Mouse (Mus musculus) neural tube, embryonic 15.5 days (tissue): ENCODE results near the gene Rabep1. TPM values are rescaled to one million over a fixed set of nuclear protein-coding genes. Genes with fewer than 3 reads are reported as not detected.

ENCODE experiments used
- ATAC-seq: fragments of 200-750 bp; cut with Nextera tagmentation; 2 replicates; pipeline ENCODE4 v1.8.0; 2017; ENCODE audit warnings: mild to moderate bottlenecking, moderate TSS enrichment, moderate library complexity; ENCODE audit not compliant: low FRiP score
- H3K27ac ChIP-seq: fragments of 300-500 bp; sonication (generic); replicated peaks from 2 replicates; pipeline ENCODE4 v1.5.1; 2015; ENCODE audit warnings: mild to moderate bottlenecking, inconsistent platforms
- H3K27me3 ChIP-seq: fragments of 300-500 bp; sonication (generic); replicated peaks from 2 replicates; pipeline ENCODE4 v1.6.1; 2015; ENCODE audit warnings: inconsistent platforms
- H3K36me3 ChIP-seq: fragments of 300-500 bp; sonication (generic); 2 replicates; pipeline ENCODE4 v1.6.1; 2015; ENCODE audit warnings: inconsistent platforms
- H3K4me1 ChIP-seq: fragments of 300-500 bp; sonication (generic); 2 replicates; pipeline ENCODE4 v1.6.1; 2015; ENCODE audit warnings: inconsistent platforms
- H3K4me2 ChIP-seq: fragments of 300-500 bp; sonication (generic); 2 replicates; pipeline ENCODE4 v1.6.1; 2015; ENCODE audit warnings: inconsistent platforms, mild to moderate bottlenecking, moderate library complexity
- H3K4me3 ChIP-seq: fragments of 300-500 bp; sonication (generic); replicated peaks from 2 replicates; pipeline ENCODE4 v1.5.1; 2015; ENCODE audit warnings: mild to moderate bottlenecking, inconsistent platforms
- H3K9ac ChIP-seq: fragments of 300-500 bp; sonication (generic); replicated peaks from 2 replicates; pipeline ENCODE4 v1.6.1; 2015; ENCODE audit warnings: mild to moderate bottlenecking, inconsistent platforms
- H3K9me3 ChIP-seq: fragments of 300-500 bp; sonication (generic); replicated peaks from 2 replicates; pipeline ENCODE4 v1.6.1; 2016; ENCODE audit warnings: inconsistent platforms
- WGBS: fragments of 180-500 bp; shearing (Covaris S2); methylation state at CpG from one replicate; pipeline ENCODE4 v1.1.7; 2015; ENCODE audit warnings: mixed read lengths; 5-methylcytosine and 5-hydroxymethylcytosine counted together
- polyA plus RNA-seq: library from polyadenylated mRNA; unstranded; fragments of >200 nt; fragmentation: Nextera tagmentation; extraction: Ambion mirVana; gene quantifications from 2 replicates; pipeline ENCODE4 v1.2.1, GENCODE M21; 2015

The Rabep1 gene
- polyA plus RNA-seq, 1 experiment from 2014 or later, result 83.3 TPM

- no peaks in the 10 kb centered on the region for H3K36me3 ChIP-seq
- 76% methylated on average over 13 of the region's 13 CpGs for WGBS
- H3K9ac ChIP-seq, result no peak overlapping the region
- H3K9me3 ChIP-seq, result no peaks in the 10 kb centered on the region
- no peak for ATAC-seq
- H3K4me2 ChIP-seq, result no peak overlapping the region
- no peak overlapping the region for H3K4me3 ChIP-seq
- no peak overlapping the region for H3K27ac ChIP-seq
- no peaks in the 10 kb centered on the region for H3K4me1 ChIP-seq
- H3K27me3 ChIP-seq, result no peaks in the 10 kb centered on the region
These were observed 32.9 kb upstream of the Rabep1 start for GRCm38 (mm10) chr11:70811471-70812240.

- WGBS, result 81% methylated on average over 7 of the region's 7 CpGs
- no peak for ATAC-seq
- H3K4me1 ChIP-seq, result no peaks in the 10 kb centered on the region
- no peaks in the 10 kb centered on the region for H3K36me3 ChIP-seq
- H3K9ac ChIP-seq, result no peak within 1 kb of the TSS
- no peak within 1 kb of the TSS for H3K4me2 ChIP-seq
- no peaks in the 10 kb centered on the region for H3K9me3 ChIP-seq
- H3K27me3 ChIP-seq, result no peaks in the 10 kb centered on the region
- no peak within 1 kb of the TSS for H3K4me3 ChIP-seq
- no peak within 1 kb of the TSS for H3K27ac ChIP-seq
These were observed 32.2 kb upstream of the Rabep1 start, which contains the start of gene Scimp for GRCm38 (mm10) chr11:70812365-70812764. Scimp (minus strand) TSS chr11:70812586.

- Histone ChIP-seq H3K9ac (no peak overlapping the region), H3K36me3 (no peaks in the 10 kb centered on the region), H3K4me1 (no peaks in the 10 kb centered on the region), H3K4me2 (no peak overlapping the region), H3K9me3 (no peaks in the 10 kb centered on the region), H3K27ac (no peak overlapping the region), H3K4me3 (no peak overlapping the region), H3K27me3 (no peaks in the 10 kb centered on the region)
- 83% methylated on average over 8 of the region's 8 CpGs for WGBS
- ATAC-seq, result no peak
These were observed 29.5 kb upstream of the Rabep1 start for GRCm38 (mm10) chr11:70815071-70815470.

- Histone ChIP-seq H3K27ac (no peak overlapping the region), H3K27me3 (no peaks in the 10 kb centered on the region), H3K4me3 (no peak overlapping the region), H3K9me3 (no peaks in the 10 kb centered on the region), H3K4me1 (no peaks in the 10 kb centered on the region), H3K36me3 (no peaks in the 10 kb centered on the region), H3K9ac (no peak overlapping the region), H3K4me2 (no peak overlapping the region)
- no peak for ATAC-seq
- WGBS, result 30% methylated on average over 6 of the region's 6 CpGs
These were observed 29.0 kb upstream of the Rabep1 start for GRCm38 (mm10) chr11:70815498-70816078.

GRCm38 (mm10) chr11:70816770-70817169 is 27.8 kb upstream of the Rabep1 start:
- no peak overlapping the region for H3K27ac ChIP-seq
- WGBS, result 80% methylated on average over 4 of the region's 4 CpGs

GRCm38 (mm10) chr11:70820120-70820519 is 24.5 kb upstream of the Rabep1 start:
- H3K36me3 ChIP-seq, result no peaks in the 10 kb centered on the region
- 59% methylated on average over 8 of the region's 8 CpGs for WGBS
- no peaks in the 10 kb centered on the region for H3K9me3 ChIP-seq
- H3K27ac ChIP-seq, result no peak overlapping the region
- H3K9ac ChIP-seq, result no peak overlapping the region
- no peaks in the 10 kb centered on the region for H3K27me3 ChIP-seq
- H3K4me2 ChIP-seq, result no peak overlapping the region
- no peak for ATAC-seq
- H3K4me3 ChIP-seq, result no peak overlapping the region
- H3K4me1 ChIP-seq, result no peaks in the 10 kb centered on the region

More at GRCm38 (mm10) chr11:70816770-70817169, 27.8 kb upstream of the Rabep1 start:
- no peaks in the 10 kb centered on the region for H3K9me3 ChIP-seq
- no peak overlapping the region for H3K9ac ChIP-seq
- no peak for ATAC-seq
- H3K4me1 ChIP-seq, result no peaks in the 10 kb centered on the region
- no peaks in the 10 kb centered on the region for H3K36me3 ChIP-seq
- H3K4me3 ChIP-seq, result no peak overlapping the region
- no peaks in the 10 kb centered on the region for H3K27me3 ChIP-seq
- no peak overlapping the region for H3K4me2 ChIP-seq

GRCm38 (mm10) chr11:70821728-70822591 is 22.6 kb upstream of the Rabep1 start:
- no peak for ATAC-seq
- Histone ChIP-seq H3K4me1 (no peaks in the 10 kb centered on the region), H3K9me3 (no peaks in the 10 kb centered on the region), H3K27me3 (no peaks in the 10 kb centered on the region), H3K9ac (no peak overlapping the region), H3K4me3 (no peak overlapping the region), H3K36me3 (no peaks in the 10 kb centered on the region), H3K27ac (no peak overlapping the region), H3K4me2 (no peak overlapping the region)
- 60% methylated on average over 17 of the region's 17 CpGs for WGBS

GRCm38 (mm10) chr11:70826207-70826606 is 18.4 kb upstream of the Rabep1 start:
- Histone ChIP-seq H3K36me3 (no peaks in the 10 kb centered on the region), H3K4me3 (no peak overlapping the region), H3K4me2 (no peak overlapping the region), H3K9me3 (no peaks in the 10 kb centered on the region), H3K4me1 (no peaks in the 10 kb centered on the region), H3K9ac (no peak overlapping the region), H3K27ac (no peak overlapping the region), H3K27me3 (no peaks in the 10 kb centered on the region)
- WGBS, result 90% methylated on average over 2 of the region's 2 CpGs
- ATAC-seq, result no peak

- Histone ChIP-seq H3K27me3 (no peaks in the 10 kb centered on the region), H3K36me3 (no peaks in the 10 kb centered on the region), H3K4me1 (no peaks in the 10 kb centered on the region), H3K4me3 (no peak overlapping the region), H3K9me3 (no peaks in the 10 kb centered on the region), H3K27ac (no peak overlapping the region), H3K9ac (no peak overlapping the region), H3K4me2 (no peak overlapping the region)
- 87% methylated on average over 11 of the region's 11 CpGs for WGBS
- ATAC-seq, result no peak
These were observed 15.5 kb upstream of the Rabep1 start for GRCm38 (mm10) chr11:70828975-70829615.

GRCm38 (mm10) chr11:70831201-70831600 is 13.4 kb upstream of the Rabep1 start:
- Histone ChIP-seq H3K27ac (no peak overlapping the region), H3K36me3 (no peaks in the 10 kb centered on the region), H3K27me3 (no peaks in the 10 kb centered on the region), H3K4me3 (no peak overlapping the region), H3K9ac (no peak overlapping the region), H3K9me3 (no peaks in the 10 kb centered on the region), H3K4me1 (no peaks in the 10 kb centered on the region), H3K4me2 (no peak overlapping the region)
- 55% methylated on average over 3 of the region's 3 CpGs for WGBS
- ATAC-seq, result no peak

- Histone ChIP-seq H3K9ac (no peak overlapping the region), H3K4me2 (no peak overlapping the region), H3K4me1 (no peaks in the 10 kb centered on the region), H3K4me3 (no peak overlapping the region), H3K27me3 (no peaks in the 10 kb centered on the region), H3K36me3 (no peaks in the 10 kb centered on the region), H3K27ac (no peak overlapping the region), H3K9me3 (no peaks in the 10 kb centered on the region)
- ATAC-seq, result no peak
These were observed 11.2 kb upstream of the Rabep1 start for GRCm38 (mm10) chr11:70833408-70833807.
